Mouse (Mus musculus): ENCODE results near the gene Slc25a29.
"Not testable (repeated sequence)": the region's sequence is repeated elsewhere in the genome, so short reads cannot be mapped to it uniquely, and the experiment has no call there.

The Slc25a29 gene

GRCm38 (mm10) chr12:108835840-108836409 is at the start of gene Slc25a29, which contains the start of gene Slc25a47:
TSS of gene Slc25a29 (minus strand) at chr12:108835883.
TSS of gene Slc25a47 (plus strand) at chr12:108836046.
- DNase-seq (ENCODE audit: low spot score in 2 of 2), result peak; percentile 94 to 97

GRCm38 (mm10) chr12:108882776-108883175 is 47.1 kb upstream of the Slc25a29 start:
- DNase-seq (ENCODE audit: low spot score in 2 of 2), result no peak

DNA sequence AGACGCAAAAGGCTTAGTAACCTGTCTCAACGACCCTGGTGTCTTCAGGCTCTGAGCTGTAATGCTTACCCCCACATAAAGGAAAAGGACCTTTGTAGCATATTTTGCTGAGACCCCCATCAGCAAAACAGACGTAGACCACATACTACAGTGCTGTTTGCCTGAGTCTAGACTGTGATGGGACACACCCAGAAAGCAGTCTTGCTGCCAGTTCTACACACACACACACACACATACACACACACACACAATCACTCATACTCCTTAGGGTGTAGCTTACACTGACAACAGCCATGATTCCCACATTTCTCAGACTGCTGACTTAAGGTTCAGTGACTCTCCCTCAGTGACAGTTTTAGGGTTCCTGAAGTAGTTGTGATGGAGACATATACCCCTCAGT is 45.5 kb upstream of the Slc25a29 start:
- DNase-seq (ENCODE audit: low spot score in 2 of 2), result no peak

DNA sequence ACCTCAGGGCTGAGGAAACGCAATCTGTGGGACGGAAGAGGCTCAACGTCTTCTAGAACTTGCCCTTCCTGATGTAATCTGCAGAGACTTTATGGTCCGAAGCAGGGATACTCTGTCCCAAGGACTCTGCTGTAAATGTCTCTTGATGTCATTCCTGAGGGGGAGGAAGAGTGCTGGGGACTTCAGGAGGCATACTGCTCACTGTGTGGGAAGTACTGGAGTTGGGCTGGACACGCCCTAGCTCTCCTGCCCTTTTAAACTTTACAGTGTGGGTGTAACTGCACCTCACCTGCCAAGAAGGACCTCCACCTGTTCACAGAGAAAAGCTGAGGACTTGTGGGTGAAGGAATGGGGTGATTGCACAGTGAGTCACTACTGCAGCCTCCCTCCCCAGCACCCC is 44.9 kb upstream of the Slc25a29 start:
- no peak for DNase-seq (ENCODE audit: low spot score in 2 of 2)

DNA sequence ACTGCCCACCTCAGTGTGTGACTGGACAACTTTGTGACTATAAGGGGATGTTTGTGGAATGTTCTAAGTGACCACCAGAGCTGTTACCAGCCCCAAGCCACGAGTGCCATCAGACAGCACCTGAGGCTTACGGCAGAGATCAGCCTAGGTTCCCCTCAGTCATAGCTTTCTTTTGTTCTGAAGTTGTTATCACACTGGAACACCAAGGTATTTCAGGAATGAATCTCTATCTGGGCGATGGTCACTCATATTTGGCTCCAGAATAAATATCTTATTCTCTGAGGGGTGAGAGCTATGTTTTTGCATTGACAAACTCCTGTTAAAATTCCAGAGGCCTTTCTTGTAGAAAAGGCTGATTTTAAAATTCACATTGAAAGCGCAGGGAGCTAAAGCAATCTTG is 43.5 kb upstream of the Slc25a29 start:
- no peak for DNase-seq (ENCODE audit: low spot score in 2 of 2)

DNA sequence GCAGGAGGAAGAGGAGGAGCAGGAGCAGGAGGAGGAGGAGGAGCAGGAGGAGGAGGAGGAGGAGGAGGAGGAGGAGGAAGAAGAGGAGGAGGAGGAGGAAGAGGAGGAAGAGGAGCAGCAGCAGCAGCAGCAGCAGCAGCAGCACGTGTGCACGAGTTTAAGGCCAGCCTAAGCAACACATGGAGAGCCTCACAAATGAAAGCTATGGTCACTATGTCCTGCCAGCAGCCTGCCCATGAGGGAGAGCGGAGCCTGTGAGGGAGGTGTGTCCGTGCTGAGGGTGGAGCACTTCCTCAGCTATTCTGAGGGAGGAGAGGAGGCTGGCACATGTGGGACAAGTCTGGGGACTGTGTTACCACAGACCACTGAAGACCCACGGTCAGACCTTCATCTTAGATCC is 37.4 kb upstream of the Slc25a29 start:
- no peak for DNase-seq (ENCODE audit: low spot score in 2 of 2)

DNA sequence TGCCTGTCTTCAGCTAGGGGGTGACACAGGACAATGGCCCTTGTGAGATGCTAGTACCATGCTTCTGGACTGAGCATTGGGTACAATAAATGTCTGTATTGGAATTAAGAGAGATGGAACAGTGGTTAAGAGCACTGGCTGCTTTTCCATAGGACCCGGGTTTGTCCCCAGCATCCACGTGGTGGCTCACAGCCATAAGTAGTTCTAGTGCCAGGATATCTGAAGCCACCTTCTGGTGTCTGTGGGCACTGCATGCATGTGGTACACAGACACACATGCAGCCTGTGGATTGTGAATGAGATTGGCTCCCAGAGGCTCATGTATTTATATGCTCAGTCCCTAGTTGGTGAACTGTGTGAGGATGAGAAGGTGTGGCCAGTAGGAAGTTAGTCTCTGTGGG is 33.9 kb upstream of the Slc25a29 start:
- DNase-seq (ENCODE audit: low spot score in 2 of 2), result no peak

- DNase-seq (ENCODE audit: low spot score in 2 of 2), result no peak
Measured at GRCm38 (mm10) chr12:108865007-108865494, 29.4 kb upstream of the Slc25a29 start.

GRCm38 (mm10) chr12:108858486-108858885 is 22.8 kb upstream of the Slc25a29 start:
- no peak for DNase-seq (ENCODE audit: low spot score in 2 of 2)

DNA sequence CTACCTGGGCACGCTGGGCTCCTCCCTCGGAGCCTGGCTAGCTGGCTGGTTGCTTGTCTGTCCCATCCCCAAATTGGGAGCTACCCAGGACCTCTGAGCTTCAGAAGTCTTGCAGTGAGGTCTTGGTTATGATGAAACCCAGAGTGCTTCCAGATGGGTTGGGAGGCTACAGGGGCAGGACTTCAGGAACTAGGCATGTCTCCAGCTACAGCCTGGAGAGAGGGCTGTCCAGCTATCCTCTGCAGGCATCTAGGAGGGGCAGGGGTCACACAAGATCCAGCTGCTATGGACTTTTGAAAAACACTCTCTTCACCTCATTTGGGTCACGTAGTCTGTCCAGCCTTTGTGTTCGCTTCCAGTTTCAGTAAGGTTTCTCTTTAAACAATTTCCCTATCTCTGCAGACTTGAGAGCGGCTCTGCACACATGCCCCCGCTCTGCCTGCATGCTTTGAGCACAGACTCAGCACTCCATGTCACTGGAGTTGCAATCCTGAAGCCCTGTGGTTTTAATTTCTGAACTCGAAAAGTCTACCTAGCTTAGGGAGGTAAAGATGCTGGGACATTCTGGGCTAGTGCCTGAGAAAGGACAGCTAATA is 22.0 kb upstream of the Slc25a29 start:
- DNase-seq (ENCODE audit: low spot score in 2 of 2), result no peak

DNA sequence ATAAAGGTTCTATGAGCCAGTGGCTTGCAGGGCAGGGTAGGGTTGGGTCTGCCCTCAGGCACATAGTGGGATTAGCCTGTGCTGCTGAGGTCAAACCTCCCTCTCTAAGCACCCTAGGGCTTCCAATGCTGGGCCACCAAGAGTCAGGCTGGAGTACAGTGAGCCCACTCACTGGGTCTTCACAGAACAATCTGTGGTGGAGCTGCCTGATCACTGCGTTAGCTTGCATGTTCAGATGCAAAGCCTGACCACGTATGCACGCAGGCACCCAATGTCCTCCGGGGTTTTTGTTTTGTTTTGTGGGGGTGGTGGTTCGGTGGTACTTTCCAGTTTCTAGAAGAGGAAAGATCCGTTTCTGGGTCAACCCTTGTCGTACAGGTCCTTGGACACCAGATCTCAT is 21.4 kb upstream of the Slc25a29 start:
- no peak for DNase-seq (ENCODE audit: low spot score in 2 of 2)

DNA sequence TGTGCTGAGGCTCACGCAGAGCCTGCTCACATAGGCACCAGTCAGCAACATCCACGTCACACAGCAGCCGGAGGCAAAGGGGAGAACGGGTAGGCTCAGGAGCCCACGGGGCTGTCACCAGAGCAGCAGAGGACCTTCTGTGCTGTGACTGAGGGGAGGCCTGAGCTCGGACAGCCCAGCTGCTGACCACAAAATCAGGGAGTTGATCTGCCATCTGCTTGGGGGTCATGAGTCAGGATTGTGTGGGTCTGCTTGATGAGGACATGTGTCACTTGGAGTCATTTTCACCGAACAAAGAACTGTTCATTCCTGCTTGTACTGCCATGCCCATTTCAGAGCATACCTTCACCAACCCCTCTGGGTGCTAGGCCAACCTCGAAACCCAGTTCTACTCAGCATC is 20.5 kb upstream of the Slc25a29 start:
- no peak for DNase-seq (ENCODE audit: low spot score in 2 of 2)

GRCm38 (mm10) chr12:108855081-108855480 is 19.4 kb upstream of the Slc25a29 start:
- no peak for DNase-seq (ENCODE audit: low spot score in 2 of 2)

DNA sequence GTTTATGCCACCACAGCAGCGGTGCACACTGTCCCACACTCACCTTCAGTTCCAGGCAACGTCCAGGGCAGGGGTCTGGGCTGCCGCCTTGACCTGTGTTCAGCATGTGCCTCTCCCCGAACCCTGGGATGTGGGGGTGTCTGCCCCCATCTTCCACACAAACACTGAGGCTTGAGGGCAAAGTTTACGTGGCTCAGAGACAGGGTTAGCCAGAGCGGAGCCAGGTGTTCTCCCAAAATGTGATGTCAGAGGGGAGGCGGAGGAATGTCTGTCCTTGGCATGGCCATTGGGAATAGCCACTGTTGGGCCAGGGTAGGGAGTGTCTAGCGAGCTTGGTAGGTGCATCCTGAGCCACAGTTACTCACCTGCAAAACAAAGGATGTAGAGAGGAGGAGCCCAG is 17.1 kb upstream of the Slc25a29 start:
- no peak for DNase-seq (ENCODE audit: low spot score in 2 of 2)

DNA sequence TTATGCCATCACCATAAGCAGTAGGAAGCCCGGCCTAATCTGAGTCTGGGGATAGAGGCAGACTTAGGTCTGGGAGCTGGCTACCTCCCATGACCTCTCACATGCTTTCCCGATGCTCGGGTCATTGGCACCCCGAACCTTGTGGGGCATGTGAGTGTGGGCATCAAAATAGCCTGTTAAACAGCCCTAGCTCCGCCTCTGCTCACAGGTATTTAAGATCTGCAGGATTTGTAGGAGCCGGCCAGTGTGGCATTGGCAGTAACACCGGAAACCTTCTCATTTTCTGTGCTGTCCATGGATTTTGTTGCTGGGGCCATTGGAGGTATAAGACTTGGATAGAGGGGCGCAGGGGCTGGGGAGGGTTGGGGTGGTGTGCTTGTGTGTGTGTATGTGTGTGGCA is 15.2 kb upstream of the Slc25a29 start:
- no peak for DNase-seq (ENCODE audit: low spot score in 2 of 2)

DNA sequence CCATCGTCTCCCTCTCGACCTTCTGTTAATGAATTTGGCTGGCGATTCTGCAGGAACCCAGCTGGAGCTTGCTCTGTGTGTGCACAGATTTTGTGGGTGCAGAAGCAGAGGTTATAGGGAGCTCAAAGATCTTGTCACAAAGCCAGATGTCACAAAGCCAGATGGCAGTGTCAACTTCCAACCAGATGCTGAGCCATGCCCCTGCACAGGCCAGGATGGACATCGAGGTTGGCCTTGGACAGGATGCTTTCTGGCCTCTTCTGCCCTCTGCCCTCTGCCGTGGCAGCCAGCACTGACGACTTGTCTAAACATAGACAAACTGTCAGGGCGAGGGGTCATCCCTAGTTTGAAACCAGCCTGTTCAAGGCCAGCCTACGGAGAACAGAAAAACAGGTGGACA is 14.4 kb upstream of the Slc25a29 start:
- DNase-seq (ENCODE audit: low spot score in 2 of 2), result no peak

GRCm38 (mm10) chr12:108849488-108850022 is 13.9 kb upstream of the Slc25a29 start:
- no peak for DNase-seq (ENCODE audit: low spot score in 2 of 2)

DNA sequence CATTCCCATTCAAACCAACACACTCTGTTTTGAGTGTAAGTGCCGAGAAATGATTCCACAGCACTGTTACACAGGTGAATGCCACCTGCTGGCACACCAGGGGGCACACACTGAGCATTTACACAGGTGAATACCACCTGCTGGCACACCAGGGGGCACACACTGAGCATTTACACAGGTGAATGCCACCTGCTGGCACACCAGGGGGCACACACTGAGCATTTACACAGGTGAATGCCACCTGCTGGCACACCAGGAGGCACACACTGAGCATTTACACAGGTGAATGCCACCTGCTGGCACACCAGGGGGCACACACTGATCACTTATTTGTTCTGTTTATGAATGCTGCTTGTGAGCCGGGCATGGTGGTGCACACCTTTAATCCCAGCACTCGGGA is 12.3 kb upstream of the Slc25a29 start:
- not testable (repeated sequence) for DNase-seq (ENCODE audit: low spot score in 2 of 2)

GRCm38 (mm10) chr12:108842663-108843062 is 7.0 kb upstream of the Slc25a29 start:
- DNase-seq (ENCODE audit: low spot score in 2 of 2), result no peak

DNA sequence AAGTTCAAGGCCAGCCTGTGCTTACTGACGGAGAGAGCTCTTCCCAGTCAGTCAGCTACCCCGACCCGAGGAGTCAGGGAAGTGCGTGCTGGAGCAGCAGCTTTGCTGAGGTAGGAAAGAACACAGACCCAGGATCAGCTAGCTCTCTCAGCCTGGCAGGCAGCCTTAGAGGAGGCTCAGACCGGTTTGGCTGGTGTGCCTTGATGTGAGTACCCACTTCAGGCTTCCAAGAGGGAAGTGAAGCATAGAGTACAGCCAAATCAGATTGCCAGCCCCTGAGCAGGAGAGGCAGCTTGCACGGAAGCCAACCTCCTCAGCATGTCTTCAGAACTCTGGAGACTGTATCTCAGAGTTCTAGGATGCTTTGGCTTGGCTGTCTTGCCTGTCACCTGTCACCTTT is 5.5 kb upstream of the Slc25a29 start:
- no peak for DNase-seq (ENCODE audit: low spot score in 2 of 2)

GRCm38 (mm10) chr12:108836722-108837121 is 1.0 kb upstream of the Slc25a29 start:
- no peak for DNase-seq (ENCODE audit: low spot score in 2 of 2)

DNA sequence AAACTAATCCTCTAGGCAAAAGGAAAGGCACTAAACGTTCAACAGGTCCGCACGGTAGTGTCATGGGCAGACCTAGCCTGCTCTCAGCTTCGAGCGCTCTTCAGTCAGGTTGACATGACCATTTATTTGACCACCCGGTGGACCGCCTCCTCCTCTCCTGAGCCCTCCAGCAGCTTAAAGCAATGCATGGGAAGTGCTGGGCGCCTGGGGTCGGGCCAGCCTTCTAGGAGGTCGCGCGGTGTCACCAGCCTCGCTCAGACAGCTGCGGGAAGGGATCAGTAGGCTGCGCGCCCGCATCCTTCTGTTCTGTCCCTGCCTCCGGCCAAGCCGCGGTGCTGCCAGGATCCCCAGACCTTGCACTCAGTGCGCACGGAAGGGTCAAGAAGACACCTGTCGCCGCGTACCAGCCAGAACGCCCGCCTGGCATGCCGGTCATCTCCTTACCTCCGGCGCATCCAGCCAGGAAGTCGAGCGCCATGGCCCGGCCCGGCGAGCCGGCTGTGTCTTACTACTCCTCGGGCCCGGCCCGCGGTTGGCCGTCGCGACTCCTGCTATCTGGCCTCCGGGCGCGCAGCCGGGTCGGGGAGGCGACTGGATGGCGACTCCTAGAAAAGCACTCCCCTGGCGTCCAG is 359 bp downstream of the Slc25a29 start:
- peak in 1 of 2 experiments; percentile 72 for DNase-seq (ENCODE audit: low spot score in 2 of 2)

- no peak for DNase-seq (ENCODE audit: low spot score in 2 of 2)
Measured at GRCm38 (mm10) chr12:108834786-108835185, 897 bp downstream of the Slc25a29 start.

All from spleen, postnatal 4 days (tissue).